Mouse (Mus musculus): Measurements from ENCODE around the gene Galnt17.

The Galnt17 gene

GRCm38 (mm10) chr5:130914606-130915005 lies 393.7 kb downstream of the Galnt17 start:
- peak; percentile 55 for DNase-seq

DNA sequence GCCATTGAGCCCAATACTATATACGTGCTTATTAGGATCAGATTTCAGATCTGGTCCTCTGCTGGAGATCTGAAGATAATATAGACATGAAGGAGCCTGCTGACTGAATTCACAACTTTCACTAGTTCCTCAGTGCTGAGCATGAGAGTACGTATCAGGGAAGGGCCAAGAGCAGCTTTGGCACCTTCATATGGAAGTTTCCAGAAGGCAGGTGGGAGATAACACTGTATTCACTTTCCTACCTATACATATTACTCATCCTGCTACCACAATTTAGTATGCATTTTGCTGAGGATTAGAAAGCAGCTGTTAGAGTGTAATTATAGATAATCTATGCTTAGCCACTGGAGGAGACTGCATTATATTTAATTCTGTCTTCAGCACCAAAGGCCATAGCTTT lies 396.7 kb downstream of the Galnt17 start:
- DNase-seq: no peak

DNA sequence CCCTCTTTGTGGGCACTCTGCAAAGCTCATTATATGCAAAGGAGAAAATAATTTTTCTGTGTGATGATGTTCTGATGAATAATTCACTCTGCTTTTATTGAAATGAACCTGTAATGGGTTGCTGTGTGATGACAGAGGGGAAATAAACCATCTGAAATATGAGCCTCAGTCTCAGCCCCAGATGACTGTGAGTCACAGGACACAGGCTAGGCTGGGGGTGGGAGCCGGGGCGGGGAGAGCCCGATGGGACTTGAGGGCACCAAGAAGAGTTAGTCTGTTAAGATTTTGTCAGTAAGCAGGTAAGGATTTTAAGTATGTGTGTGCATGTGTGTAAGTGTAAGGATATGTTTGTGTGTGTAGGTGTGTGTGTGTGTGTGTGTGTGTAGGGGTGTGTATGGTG lies 406.6 kb downstream of the Galnt17 start:
- no peak for DNase-seq

DNA sequence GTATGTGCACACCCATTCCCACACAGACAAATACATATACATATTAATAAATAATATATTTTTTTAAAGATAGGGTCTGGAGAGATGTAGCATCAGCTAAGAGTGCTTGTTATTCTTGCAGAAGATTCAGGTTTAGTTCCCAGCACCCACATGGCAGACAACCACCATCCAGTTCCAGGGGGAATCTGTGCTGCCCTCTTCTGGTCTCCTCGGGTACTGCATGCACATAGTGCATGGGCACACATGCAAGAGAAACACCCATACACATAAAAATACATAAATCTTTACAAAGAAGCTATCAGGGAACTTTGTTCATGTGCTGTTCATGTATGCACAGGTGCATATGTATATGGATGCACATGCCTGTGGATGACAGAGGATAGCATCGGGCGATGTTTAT lies 412.3 kb downstream of the Galnt17 start:
- DNase-seq: no peak

GRCm38 (mm10) chr5:130891735-130892134 lies 416.6 kb downstream of the Galnt17 start:
- DNase-seq: no peak

DNA sequence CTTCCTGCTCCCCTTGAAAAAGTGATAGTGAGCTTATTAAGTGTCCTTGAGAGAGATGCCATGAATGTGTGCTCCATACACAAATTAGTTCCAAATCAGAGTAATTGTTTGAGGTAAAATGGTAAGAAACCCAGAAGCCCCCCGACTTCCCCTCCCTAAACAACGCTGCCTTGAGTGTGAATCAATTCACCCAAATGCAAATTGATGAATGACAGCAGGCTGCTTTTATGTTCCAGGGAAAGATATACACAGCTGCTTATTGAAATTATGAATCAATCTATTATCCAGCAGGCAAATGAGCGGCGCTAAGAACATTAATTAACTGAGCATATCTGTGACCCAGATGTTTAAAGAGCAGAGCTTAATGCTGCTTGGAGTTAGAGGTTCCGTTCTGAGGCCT lies 428.0 kb downstream of the Galnt17 start:
- no peak for DNase-seq

DNA sequence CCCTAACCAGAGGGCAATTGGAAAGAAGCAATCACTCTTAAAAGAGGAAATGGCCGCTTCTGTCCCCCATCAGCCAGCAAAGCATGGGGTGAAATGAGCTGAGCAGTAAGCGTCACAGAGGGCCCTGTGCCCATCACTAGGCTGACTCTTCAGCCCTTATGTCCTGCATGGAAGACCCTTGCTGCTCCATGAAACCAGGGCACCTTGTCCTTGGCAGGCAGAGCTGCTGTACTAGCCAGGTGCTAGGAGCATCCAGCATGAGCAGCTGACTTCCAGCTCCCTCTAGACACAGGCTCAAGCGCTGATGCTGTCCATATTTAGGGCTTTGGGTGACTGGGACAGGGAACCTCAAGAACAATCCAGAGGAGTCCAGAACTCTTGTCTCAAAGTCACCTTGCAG lies 432.9 kb downstream of the Galnt17 start:
- DNase-seq: no peak

DNA sequence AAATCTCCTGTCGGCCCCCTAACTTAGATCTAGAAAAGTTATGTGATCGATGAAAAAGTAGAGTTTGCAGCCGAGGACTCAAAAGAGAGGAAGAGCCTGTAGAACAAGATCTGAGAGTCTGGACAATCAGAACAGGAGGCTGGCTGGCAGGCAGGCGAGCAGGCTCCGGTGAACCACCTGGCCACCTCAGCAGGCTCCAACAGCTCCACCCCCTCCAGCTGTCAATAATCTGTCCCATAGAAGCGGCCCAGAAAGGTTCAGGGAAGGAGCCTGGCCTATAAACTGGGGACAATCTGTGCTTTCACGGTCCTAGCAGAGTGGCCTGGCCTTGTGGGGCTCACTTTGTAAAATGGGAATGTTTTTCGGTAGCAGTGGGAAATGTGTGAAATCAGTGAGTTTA lies 437.2 kb downstream of the Galnt17 start:
- DNase-seq: peak; percentile 93 to 94

GRCm38 (mm10) chr5:130869869-130870268 lies 438.4 kb downstream of the Galnt17 start:
- DNase-seq: peak; percentile 28 to 40

DNA sequence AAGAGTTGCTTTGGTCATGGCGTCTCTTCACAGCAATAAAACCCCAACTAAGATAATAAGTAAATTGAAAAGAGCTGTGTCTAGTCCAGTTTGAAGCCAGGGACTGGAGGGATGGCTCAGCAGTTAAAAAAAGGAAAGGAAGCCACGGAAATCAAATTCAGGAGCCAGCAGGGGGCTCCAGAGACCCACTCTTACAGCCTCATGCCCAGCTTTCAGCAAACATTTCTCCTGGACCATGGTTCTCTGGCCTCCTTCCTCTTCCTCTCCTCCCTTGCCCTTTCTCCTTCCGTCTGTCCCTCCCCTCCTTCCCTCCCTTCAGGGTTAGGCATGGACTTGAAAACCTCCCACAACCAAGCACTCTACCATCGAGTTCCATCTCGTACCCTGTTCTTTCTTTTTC lies 446.0 kb downstream of the Galnt17 start:
- DNase-seq: peak; percentile 76 to 83

GRCm38 (mm10) chr5:130859736-130860135 lies 448.6 kb downstream of the Galnt17 start:
- DNase-seq: no peak

GRCm38 (mm10) chr5:130858706-130859105 lies 449.6 kb downstream of the Galnt17 start:
- DNase-seq: no peak

- DNase-seq: peak; percentile 55 to 76
Observed at GRCm38 (mm10) chr5:130858148-130858547, 450.1 kb downstream of the Galnt17 start.

GRCm38 (mm10) chr5:130854430-130854829 lies 453.9 kb downstream of the Galnt17 start:
- DNase-seq: no peak

- peak; percentile 90 to 95 for DNase-seq
Observed at GRCm38 (mm10) chr5:130853371-130853770, 454.9 kb downstream of the Galnt17 start.

DNA sequence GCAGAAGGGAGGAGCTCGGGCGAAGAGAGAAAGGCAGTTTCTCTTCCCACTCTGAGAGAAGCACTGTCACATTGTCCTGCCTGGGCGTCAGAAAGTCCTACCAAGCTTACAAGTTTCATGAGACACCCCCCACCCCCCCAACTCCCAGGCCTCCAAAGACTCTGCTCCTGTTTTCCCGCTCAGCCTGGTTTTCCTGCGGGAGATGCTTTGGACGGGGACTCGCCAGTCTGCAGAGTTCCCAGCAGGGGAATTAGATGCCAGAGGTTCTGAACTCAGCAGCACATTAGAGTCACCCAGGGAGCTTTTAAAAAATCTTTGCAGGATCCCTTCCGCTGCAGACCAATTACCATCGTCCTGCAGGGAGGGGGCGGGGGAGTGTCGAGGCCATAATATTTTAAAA lies 456.1 kb downstream of the Galnt17 start:
- DNase-seq: no peak

- DNase-seq: no peak
Observed at GRCm38 (mm10) chr5:130849610-130850009, 458.7 kb downstream of the Galnt17 start.

DNA sequence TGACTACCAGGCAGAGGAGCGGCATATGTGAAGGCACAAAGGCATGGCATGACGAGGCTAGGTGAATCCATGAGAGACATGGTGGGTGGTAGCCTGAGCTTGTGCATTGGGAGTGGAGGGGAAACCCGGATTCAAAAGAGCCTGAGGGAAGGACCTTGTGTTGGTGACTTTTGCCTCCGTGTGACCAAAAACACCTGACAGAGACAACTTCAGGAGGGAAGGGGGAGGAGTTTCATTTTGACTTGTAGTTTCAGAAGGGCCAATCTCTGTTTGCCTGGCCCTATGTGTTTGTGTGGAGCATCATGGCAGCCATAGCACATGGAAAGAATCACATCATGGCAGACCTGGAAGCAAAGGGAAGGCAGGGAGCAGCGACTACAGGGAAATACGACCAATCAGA lies 459.7 kb downstream of the Galnt17 start:
- no peak for DNase-seq

DNA sequence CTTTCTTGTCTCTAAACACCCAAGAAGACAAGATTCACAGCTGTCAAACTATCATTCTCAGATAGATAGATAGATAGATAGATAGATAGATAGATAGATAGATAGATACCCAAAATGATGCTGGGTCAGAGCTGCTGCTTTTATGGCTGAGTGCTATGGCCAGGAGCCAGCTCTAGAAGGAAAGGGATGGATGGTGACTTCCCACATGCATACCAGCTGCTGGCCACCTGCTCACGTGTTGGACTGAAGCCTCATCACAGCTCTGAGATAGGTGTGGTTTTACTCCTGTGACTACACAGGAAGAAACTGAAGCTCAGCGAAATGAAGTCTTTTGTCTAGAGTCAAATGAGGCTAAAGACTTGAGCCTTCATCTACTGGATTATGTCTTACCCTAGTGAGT lies 482.5 kb downstream of the Galnt17 start:
- DNase-seq: peak in 1 of 2 experiments; percentile 33
